ENCODE assay signal across 20 mouse cellular contexts in genomic region chr10:73931185-73931584, GRCm38 (mm10).
DNase-seq lines count a peak whose midpoint lies in the region; ATAC-seq lines count a peak whose summit lies in the region.
"Had no signal": no experiment of that assay in that cellular context is flagged by ENCODE, and none has a peak within 500 bp of the region (broad histone marks: within the 10 kb centered on the region; RNA-seq: fewer than 3 reads in every experiment).

No protein-coding gene starts in this region.

- no peak overlapping the region for H3K27ac ChIP-seq in embryonic facial prominence, embryonic 11.5 days (replicated peaks; ENCODE audit: low read depth, low read length)
- H3K27ac ChIP-seq in embryonic facial prominence, embryonic 10.5 days (replicated peaks): no peak overlapping the region
- H3K27ac ChIP-seq in heart, embryonic 10.5 days: no peak overlapping the region
- no peak overlapping the region for H3K27ac ChIP-seq in embryonic facial prominence, embryonic 12.5 days
- H3K27ac ChIP-seq: hindbrain, embryonic 10.5 days; stomach, embryonic 15.5 days had no signal

- H3K27me3 ChIP-seq in embryonic facial prominence, embryonic 11.5 days (ENCODE audit: control insufficient read depth, insufficient read depth, low read length): no peaks in the 10 kb centered on the region
- no peaks in the 10 kb centered on the region for H3K27me3 ChIP-seq in embryonic facial prominence, embryonic 10.5 days (replicated peaks; ENCODE audit: low read depth, poor library complexity, severe bottlenecking)
- no peaks in the 10 kb centered on the region for H3K27me3 ChIP-seq in heart, embryonic 10.5 days (ENCODE audit: insufficient read depth, poor library complexity, severe bottlenecking)
- H3K27me3 ChIP-seq in megakaryocyte, embryonic 14.5 days (replicated peaks): no peaks in the 10 kb centered on the region
- no peaks in the 10 kb centered on the region for H3K27me3 ChIP-seq in embryonic facial prominence, embryonic 12.5 days
- H3K27me3 ChIP-seq: stomach, embryonic 15.5 days had no signal

- no peak overlapping the region for H3K4me3 ChIP-seq in embryonic facial prominence, embryonic 11.5 days (ENCODE audit: low read depth, low read length)
- H3K4me3 ChIP-seq in embryonic facial prominence, embryonic 10.5 days: no peak overlapping the region
- no peak overlapping the region for H3K4me3 ChIP-seq in heart, embryonic 10.5 days
- peak overlapping the region; percentile 34 for H3K4me3 ChIP-seq in megakaryocyte, embryonic 14.5 days (replicated peaks)
- no peak overlapping the region for H3K4me3 ChIP-seq in embryonic facial prominence, embryonic 12.5 days
- H3K4me3 ChIP-seq: hindbrain, embryonic 10.5 days; stomach, embryonic 15.5 days had no signal

- no peaks in the 10 kb centered on the region for H3K4me1 ChIP-seq in embryonic facial prominence, embryonic 11.5 days (ENCODE audit: control insufficient read depth, insufficient read depth, low read length)
- no peaks in the 10 kb centered on the region for H3K4me1 ChIP-seq in embryonic facial prominence, embryonic 10.5 days
- no peaks in the 10 kb centered on the region for H3K4me1 ChIP-seq in heart, embryonic 10.5 days
- H3K4me1 ChIP-seq in megakaryocyte, embryonic 14.5 days: no peaks in the 10 kb centered on the region
- H3K4me1 ChIP-seq in embryonic facial prominence, embryonic 12.5 days: no peaks in the 10 kb centered on the region
- H3K4me1 ChIP-seq: hindbrain, embryonic 10.5 days; stomach, embryonic 15.5 days had no signal

- no peaks in the 10 kb centered on the region for H3K9me3 ChIP-seq in embryonic facial prominence, embryonic 11.5 days (replicated peaks; ENCODE audit: control insufficient read depth, low read length)
- H3K9me3 ChIP-seq in embryonic facial prominence, embryonic 10.5 days: no peaks in the 10 kb centered on the region
- no peaks in the 10 kb centered on the region for H3K9me3 ChIP-seq in heart, embryonic 10.5 days
- peaks cover 11% of the 10 kb centered on the region for H3K9me3 ChIP-seq in megakaryocyte, embryonic 14.5 days
- no peaks in the 10 kb centered on the region for H3K9me3 ChIP-seq in embryonic facial prominence, embryonic 12.5 days
- H3K9me3 ChIP-seq: hindbrain, embryonic 10.5 days; stomach, embryonic 15.5 days had no signal

- ATAC-seq in embryonic facial prominence, embryonic 11.5 days (replicated peaks; ENCODE audit: insufficient number of reproducible peaks, low FRiP score, low TSS enrichment, low read depth): peak; percentile 39; the same call in 1 of the 2 replicates
- no peak for ATAC-seq in megakaryocyte, adult 5-6 weeks (ENCODE audit: poor library complexity, severe bottlenecking)
- peak; percentile 41; the same call in 1 of the 2 replicates for ATAC-seq in embryonic facial prominence, embryonic 12.5 days (ENCODE audit: insufficient number of reproducible peaks, insufficient read depth, low FRiP score, low TSS enrichment)
- ATAC-seq: inflammation-experienced regulatory T-cells, adult 6 months had no signal

- DNase-seq in embryonic facial prominence, embryonic 11.5 days (ENCODE audit: low spot score): no peak
- no peak for DNase-seq in embryonic facial prominence, embryonic 10.5 days (ENCODE audit: low spot score)
- DNase-seq in heart, embryonic 10.5 days (ENCODE audit: low spot score): peak; percentile 73
- no peak for DNase-seq in heart, postnatal 25 days (ENCODE audit: low spot score)
- DNase-seq in spleen, postnatal 4 days (ENCODE audit: low spot score in 2 of 2): no peak
- DNase-seq: adrenal gland, postnatal 10 days; cerebellum, adult 18-20 months; gastrocnemius, postnatal 25 days; kidney, adult 18-20 months; layer of hippocampus, adult 9-11 months; lung, postnatal 4 days; right cerebral cortex, adult 18-20 months; right cerebral cortex, postnatal 4 days; thymus, postnatal 25 days had no signal

- no peak overlapping the region for H3K9ac ChIP-seq in embryonic facial prominence, embryonic 11.5 days (replicated peaks; ENCODE audit: low read length)
- H3K9ac ChIP-seq in embryonic facial prominence, embryonic 12.5 days: no peak overlapping the region
- H3K9ac ChIP-seq: stomach, embryonic 15.5 days had no signal

- intact Hi-C loops in heart, postnatal 25 days (cut with DNase I): no loop called here

- no peak overlapping the region for H3K4me2 ChIP-seq in embryonic facial prominence, embryonic 11.5 days (ENCODE audit: low read depth, low read length)
- H3K4me2 ChIP-seq in embryonic facial prominence, embryonic 12.5 days (replicated peaks): no peak overlapping the region
- H3K4me2 ChIP-seq: stomach, embryonic 15.5 days had no signal

- H3K36me3 ChIP-seq in embryonic facial prominence, embryonic 11.5 days (replicated peaks; ENCODE audit: control insufficient read depth, insufficient read depth, low read depth, low read length): no peaks in the 10 kb centered on the region
- no peaks in the 10 kb centered on the region for H3K36me3 ChIP-seq in embryonic facial prominence, embryonic 10.5 days (replicated peaks)
- H3K36me3 ChIP-seq in heart, embryonic 10.5 days: no peaks in the 10 kb centered on the region
- H3K36me3 ChIP-seq in megakaryocyte, embryonic 14.5 days (replicated peaks; ENCODE audit: low read length): no peaks in the 10 kb centered on the region
- no peaks in the 10 kb centered on the region for H3K36me3 ChIP-seq in embryonic facial prominence, embryonic 12.5 days
- H3K36me3 ChIP-seq: hindbrain, embryonic 10.5 days; stomach, embryonic 15.5 days had no signal
